Mouse (Mus musculus) T-cell, adult 2 months (primary cell): Measurements from ENCODE around the gene Klf14.

Source experiments
- DNase-seq: peaks from one replicate; pipeline ENCODE4 v3.0.0; 2022; ENCODE audit warnings: low spot score

Gene Klf14

DNA sequence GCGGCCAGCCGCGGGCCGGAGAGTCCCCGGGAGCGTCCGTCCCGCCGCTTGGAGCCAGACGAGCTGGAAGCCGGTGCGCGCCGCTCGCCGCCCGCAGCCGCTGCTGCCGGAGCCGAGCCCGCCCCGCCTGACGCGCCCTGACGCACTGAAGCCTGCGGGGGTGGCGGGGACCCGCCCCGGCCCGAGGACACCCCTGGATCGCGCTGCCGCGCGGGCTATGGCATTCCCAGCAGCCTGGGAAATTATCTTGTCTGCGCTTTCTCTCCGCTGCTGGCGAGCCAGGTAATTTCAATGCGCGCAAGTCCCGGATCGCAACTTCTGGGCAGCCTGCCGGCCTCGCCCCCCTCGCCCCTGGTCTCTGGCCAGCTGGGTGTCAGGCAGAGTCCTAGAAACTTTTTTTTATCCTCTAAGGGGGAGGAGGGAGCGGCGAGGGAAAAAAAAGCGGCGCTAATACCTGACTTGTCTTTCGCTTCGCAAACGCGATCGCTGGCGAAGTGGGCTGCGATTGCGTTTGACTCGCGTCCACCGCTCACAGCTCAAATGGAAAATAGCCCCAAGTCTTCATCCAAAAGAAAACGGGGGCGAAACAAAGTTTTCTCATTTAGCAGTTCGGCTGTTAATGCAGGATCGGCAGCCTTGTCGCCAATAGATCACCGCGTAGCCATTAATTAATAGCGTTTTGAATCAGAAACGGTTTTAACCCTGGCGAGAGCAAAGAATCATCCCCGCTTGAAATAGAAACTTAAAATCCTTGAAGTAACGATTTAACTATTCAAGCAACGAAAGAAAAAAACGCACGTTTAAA, at the start of gene Klf14:
TSS of gene Klf14 (minus strand) at position 343 of the 805 bp plus-strand sequence.
- DNase-seq, result no peak

DNA sequence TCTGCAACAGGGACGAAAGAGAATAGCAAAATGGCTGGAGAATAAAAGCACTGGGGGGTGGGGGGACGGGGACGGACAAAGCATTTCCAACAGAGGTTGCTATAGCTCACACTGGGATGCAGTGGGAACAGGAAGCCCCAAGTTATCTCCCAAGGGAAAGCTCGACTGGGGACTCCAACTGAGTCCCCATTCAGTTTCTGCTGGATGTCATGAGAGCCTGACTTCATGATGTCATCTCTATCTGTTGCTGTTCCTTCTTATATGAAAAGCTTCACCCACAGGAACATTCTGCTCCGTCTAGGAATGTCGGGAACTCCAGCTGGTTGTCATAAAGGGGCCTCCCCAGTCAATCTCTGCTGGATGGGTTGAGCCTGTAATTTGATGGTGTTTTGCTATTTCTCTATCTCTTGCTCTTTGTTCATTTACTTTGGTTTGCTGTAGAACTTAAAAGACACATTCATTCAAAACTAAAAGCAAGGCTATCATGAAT, 47.3 kb upstream of the Klf14 start:
- DNase-seq, result no peak

DNA sequence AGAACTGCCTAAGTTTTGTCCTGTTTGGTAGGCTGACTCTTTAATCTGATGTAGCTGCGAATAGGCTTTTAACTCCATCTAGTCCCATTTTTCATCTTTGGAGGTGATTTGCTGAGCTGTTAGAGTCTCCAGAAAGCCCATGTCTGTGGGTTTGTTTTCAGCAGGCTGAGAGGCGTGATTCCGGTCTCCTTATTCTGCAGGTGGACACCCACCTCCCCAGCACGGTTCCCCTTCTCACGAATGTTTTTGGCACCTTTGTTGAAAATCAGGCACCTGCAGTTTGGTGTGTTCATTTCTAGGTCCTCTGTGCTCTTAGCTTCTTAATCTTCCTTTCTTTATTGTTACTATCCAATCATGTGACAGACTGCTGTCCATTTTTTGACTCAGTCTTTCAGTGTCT, 27.5 kb upstream of the Klf14 start:
- no peak for DNase-seq

DNA sequence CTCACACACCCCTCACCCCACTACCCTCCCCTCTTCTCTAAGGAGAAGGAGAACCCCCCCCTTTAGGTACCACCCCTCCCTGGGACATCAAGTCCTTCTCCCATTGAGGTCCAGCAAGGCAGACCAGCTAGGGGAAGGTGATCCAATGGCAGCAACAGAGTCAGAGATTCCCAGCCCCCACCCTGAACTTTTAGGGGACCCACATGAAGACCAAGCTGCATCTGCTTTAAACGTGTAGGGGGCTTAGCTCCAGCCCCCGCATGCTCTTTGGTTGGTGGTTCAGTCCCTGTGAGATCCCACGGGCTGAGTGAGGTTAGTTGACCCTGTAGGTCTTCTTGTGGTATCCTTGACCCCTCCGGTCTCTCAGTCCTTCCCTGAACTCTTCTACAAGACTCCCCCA, 24.1 kb upstream of the Klf14 start:
- DNase-seq, result no peak

DNA sequence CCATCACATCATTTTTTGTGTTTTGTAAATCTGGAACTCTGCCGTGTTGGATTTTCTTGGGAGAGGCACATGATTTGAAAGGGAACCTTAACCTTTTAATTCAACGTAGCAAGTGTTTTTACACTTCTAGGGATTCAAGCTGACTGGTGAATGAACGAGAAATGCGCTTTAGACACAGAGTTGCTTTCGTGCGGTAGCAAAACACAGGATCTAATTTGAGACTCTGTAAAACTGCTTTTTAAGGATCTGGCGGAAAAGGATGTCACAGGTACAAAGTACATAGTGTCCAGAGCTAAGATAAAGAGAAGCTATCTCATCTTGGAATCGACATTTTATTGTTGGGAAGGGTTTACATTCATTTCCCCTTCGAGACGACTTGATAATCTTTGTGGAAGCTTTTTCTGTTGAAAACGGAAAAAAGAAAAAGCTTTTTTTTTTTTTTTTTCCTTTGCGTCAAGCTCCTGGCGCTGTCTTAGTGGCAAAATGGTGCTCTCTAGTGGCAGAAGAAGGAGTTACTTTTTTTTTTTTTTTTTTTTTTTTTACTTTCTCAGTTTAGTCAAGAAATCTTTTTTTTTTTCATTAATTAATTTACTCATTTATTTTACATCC, 23.6 kb upstream of the Klf14 start:
- DNase-seq, result no peak

DNA sequence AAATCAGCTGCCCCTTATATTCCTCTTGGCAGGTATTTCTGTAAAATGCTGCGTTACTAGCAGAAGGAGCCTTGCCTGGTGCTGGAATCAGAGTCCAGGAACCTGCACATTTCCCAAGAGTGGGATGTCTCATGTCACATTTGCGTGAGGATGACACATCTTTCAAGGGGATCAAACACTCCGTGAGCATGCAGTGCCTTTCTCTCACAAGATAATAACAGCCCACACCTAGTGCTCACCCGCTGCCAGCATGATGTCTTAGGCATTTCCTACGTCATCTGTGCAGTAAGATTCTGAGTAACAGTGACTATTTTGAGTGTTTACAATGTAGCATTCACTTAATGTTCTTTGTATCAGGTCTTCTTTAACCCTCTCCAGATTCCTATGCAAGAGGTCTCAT, 22.5 kb upstream of the Klf14 start:
- no peak for DNase-seq

DNA sequence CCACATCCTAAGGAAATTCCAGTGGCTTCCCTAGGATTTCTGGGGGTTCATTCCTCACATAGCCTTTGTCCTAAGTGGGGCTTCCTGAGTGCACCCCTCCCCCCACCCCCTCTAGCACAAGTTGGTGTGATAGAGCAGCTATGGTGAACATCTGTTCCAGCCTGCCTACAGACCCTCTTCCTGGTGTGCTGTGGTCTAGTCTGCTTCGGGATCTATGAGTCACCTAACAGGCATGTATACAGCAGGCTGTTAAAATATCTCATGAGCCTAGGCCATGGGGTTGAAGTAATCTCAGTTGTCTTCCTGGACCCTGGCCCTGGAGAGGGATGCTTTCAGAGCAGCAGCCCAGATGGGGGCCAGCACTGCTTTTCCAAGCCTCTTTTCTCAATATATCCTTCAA, 19.7 kb upstream of the Klf14 start:
- DNase-seq, result no peak

DNA sequence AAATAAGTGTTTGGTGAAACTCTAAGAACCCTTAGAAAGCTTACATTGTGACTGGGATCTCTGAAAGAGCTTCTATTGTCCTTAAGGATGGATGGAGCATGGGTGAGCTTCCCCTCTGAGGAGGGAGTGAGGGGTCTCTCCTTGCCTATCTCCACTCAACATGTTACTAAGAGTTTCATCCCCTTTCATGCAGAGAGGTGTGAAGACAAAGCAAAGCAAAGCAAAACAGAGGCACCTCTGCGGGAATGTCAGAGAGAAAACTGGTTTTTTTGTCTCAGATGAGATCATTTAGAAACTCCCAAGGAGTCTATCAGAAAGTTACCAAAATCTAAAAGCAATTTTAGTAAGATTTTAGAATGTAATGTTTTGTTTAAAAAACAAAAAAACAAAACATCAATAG, 13.2 kb upstream of the Klf14 start:
- DNase-seq, result no peak

DNA sequence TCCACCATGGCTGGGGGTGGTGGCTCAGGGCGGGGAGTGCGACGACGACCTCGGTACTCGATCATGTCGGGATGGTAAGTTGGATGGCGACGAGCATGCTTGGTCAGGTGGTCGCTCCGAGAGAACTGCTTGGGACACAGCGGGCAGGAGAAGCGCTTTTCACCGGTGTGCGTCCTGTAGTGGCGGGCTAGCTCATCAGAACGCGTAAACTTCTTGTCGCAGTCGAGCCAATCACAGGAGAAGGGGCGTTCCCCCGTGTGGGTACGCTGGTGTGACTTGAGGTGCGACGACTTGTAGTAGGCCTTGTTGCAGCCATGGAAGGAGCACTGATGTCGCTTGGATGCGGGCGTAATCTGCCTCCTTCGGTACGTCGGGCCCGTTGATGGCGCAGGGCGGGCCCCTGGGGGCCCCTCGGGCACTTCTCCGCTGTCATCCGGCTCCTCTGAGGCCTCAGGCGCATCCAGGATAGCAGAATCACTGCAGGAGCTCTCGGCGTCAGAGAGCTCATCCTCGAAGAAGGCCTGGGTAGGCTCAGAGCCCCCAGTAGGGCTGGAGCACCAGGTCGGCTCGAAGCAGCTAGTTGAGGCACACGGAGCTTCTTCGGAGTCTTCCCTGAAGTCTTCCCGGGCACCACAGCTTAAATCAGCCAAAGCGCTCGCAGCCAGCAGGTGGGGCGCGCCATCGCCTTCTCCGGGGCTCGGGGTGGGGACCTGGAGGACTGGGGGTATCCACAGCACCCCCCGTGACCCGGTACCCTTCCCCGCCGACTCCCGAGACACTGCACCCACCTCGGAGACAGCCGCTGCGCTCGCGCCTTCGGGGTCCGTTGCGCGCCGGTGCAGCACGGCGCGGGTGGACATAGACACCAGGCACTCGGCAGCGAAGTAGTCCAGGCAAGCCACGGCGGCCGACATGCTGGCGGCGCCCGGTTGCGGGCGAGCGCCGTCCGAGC, 818 bp downstream of the Klf14 start:
- DNase-seq, result no peak

DNA sequence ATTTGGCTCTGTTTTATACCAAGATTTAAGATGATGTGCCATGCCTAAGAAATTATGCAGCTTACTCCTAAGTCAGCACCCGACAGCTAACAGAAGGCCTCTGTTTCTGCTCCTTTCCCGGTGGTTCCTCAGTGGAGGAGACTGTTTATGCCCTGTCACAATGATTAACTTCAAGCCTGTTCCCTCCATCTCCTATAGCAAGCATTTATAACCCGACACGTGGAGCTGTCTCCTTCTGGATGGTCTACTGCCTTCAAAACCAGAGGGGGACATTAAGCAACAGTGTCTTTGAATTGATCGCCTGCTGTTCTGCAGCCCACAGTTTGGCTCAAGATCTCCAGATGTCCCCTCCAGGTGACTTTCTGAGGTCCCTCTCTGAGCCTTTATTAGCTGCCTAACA, 19.6 kb downstream of the Klf14 start:
- no peak for DNase-seq

DNA sequence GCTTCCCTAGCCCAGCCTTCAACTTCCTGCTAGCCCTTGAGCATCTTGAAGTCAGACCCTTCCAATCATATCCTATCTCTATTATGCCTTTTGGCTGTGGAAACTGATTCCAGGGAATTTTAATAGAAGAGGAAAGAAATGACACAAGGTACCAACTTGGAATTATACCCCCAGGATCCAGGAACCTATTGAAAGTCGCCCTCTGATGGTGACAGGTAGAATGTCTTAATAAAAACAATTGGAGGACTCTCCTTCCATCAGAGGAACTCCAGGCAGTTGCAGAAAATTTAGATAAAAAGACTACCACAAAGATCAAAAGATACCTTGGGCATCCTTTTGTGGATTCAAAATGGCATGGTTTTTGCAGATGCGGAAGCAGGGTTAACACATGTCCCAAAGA, 36.1 kb downstream of the Klf14 start:
- DNase-seq, result no peak

DNA sequence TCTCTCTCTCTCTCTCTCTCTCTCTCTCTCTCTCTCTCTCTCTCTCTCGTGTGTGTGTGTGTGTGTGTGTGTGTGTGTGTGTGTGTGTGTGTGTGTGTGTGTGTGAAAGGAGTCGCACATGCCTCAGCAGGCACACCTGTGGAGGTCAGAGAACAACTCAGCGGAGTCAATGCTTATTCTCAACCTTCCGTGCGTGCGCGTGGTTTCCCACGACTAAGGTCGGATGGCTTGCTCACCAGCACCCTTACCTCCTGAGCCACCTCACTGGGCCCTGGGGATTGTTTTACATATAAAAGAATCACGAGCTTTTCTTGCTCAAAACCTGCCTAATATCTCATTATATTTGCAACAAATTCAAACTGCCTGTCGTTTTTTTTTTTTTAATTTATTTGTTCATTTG, 37.1 kb downstream of the Klf14 start:
- no peak for DNase-seq

DNA sequence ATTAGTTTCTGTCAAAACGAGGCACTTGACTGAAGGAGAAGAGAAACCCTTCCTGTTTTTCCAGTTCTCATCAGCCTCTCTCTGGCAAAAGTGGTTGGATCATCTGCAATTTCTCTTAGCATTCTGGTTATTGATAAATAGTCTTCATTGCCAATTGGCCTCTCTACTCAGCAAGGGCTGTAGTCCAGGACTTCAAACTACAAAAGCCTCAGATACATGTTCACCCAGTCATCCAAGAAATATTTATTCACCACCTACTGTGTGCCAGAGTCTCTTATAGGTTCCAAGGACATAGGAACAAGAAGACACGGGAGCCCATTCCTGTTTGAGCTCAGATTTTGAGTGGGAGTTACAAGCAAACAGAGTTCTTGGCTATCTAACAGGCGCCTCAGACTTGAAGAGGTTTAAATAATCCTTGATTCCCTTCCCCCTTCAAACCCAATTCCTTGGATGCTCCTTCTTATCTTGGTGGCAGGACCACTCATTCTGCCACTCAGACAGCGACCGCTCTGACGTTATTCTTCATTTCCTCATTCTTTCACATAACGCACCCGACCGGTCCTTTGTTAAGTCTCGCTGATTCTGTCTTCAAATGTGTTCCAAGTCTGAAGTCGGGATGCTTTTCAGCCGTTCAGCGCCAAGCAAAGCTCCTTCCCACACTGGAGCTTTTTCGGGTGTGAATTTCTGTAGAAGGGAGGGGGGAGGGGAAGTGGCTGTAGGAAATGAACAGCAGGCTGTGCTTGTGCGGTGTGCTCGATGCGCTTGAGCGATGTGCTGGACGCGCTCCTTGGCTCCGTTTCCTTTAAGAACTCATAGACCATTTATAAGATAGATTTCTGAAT, 37.8 kb downstream of the Klf14 start:
- no peak for DNase-seq

DNA sequence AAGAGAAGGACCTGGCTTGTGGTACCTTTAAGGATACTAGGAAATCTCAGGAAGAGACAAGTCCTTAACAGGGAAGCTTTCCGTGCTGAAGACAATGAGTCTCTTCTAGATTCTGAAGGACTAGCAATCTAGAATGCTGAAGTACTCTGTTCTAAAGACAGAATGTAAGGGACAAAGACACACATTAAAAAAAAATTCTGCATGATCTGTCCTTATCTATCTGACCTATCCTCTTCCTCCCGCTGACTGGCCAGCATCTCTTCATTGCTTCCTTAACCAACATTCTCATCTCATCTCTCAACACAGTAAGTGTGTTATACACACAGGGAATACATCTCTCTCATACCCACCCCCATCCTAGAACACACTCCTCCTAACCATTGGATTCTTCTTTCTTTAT, 43.4 kb downstream of the Klf14 start, which contains the start of gene Tsga13:
TSS of gene Tsga13 (minus strand) at position 101 of the 400 bp plus-strand sequence.
- DNase-seq, result no peak

DNA sequence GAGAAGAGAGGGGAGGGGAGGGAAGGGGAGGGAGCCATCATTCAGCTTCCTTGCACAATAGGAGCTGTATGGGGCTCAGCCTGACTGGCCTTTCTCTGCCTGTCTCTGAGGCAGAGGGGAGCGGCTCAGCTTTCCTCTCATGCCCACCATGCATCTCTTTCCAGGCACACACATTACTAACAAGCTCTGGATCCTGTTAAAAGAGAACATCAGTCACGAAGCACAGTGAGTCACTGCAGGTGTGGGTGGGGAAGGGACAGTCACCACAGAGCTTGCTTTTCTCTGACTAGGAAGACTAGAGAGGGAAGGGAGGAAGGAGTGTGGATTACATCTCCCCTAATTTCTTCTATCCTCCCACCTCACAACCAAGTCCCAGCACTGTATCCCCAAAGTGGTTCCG, 50.9 kb downstream of the Klf14 start:
- DNase-seq, result no peak
